Mouse (Mus musculus) midbrain, embryonic 16.5 days (tissue): Measurements from ENCODE around the gene Gm6337. TPM values are rescaled to one million over a fixed set of nuclear protein-coding genes. Genes with fewer than 3 reads are reported as not detected.
"Not testable (repeated sequence)": the region's sequence is repeated elsewhere in the genome, so short reads cannot be mapped to it uniquely, and the experiment has no call there.

Experiments used
- ATAC-seq: fragments of 200-750 bp; cut with Nextera tagmentation; 2 replicates; pipeline ENCODE4 v1.8.0; 2017; ENCODE audit warnings: moderate TSS enrichment
- H3K27ac ChIP-seq: fragments of 300-500 bp; sonication (generic); 2 replicates; pipeline ENCODE4 v1.5.1; 2014; ENCODE audit warnings: mild to moderate bottlenecking, low read length, mixed read lengths
- H3K27me3 ChIP-seq: fragments of 300-500 bp; sonication (generic); 2 replicates; pipeline ENCODE4 v1.6.1; 2014; ENCODE audit warnings: low read depth, low read length, mixed read lengths; ENCODE audit not compliant: control insufficient read depth, insufficient read depth
- H3K36me3 ChIP-seq: fragments of 300-500 bp; sonication (generic); 2 replicates; pipeline ENCODE4 v1.6.1; 2014; ENCODE audit warnings: mild to moderate bottlenecking, low read length, moderate library complexity, mixed read lengths; ENCODE audit not compliant: control insufficient read depth, insufficient read depth
- H3K4me1 ChIP-seq: fragments of 300-500 bp; sonication (generic); 2 replicates; pipeline ENCODE4 v1.6.1; 2014; ENCODE audit warnings: mild to moderate bottlenecking, low read length, mixed read lengths; ENCODE audit not compliant: control insufficient read depth, insufficient read depth
- H3K4me2 ChIP-seq: fragments of 300-500 bp; sonication (generic); 2 replicates; pipeline ENCODE4 v1.6.1; 2014; ENCODE audit warnings: mild to moderate bottlenecking, low read length, mixed read lengths
- H3K4me3 ChIP-seq: fragments of 300-500 bp; sonication (generic); 2 replicates; pipeline ENCODE4 v1.5.1; 2014; ENCODE audit warnings: low read depth, mild to moderate bottlenecking, low read length, moderate library complexity, mixed read lengths
- H3K9ac ChIP-seq: fragments of 300-500 bp; sonication (generic); 2 replicates; pipeline ENCODE4 v1.6.1; 2014; ENCODE audit warnings: low read depth, low read length, mixed read lengths
- H3K9me3 ChIP-seq: fragments of 300-500 bp; sonication (generic); replicated peaks from 2 replicates; pipeline ENCODE4 v1.6.1; 2014; ENCODE audit warnings: mild to moderate bottlenecking, low read length, mixed read lengths; ENCODE audit not compliant: control insufficient read depth, poor library complexity, severe bottlenecking
- WGBS: fragments of 180-500 bp; shearing (Covaris S2); extraction: QIAGEN DNeasy Blood & Tissue Kit; methylation state at CpG from one replicate; pipeline ENCODE4 v1.1.7; 2014; 5-methylcytosine and 5-hydroxymethylcytosine counted together
- polyA plus RNA-seq: library from polyadenylated mRNA; unstranded; fragments of >200 nt; fragmentation: Nextera tagmentation; extraction: Ambion mirVana; gene quantifications from 2 replicates; pipeline ENCODE4 v1.2.1, GENCODE M21; 2015

The Gm6337 gene
- polyA plus RNA-seq, result not detected in 2 replicates

- H3K4me3 ChIP-seq, H3K9ac ChIP-seq, H3K27me3 ChIP-seq, H3K36me3 ChIP-seq, H3K4me1 ChIP-seq, ATAC-seq, H3K9me3 ChIP-seq, H3K4me2 ChIP-seq, H3K27ac ChIP-seq: not testable (repeated sequence)
- 83% methylated on average over 3 of the region's 4 CpGs for WGBS
Measured at GRCm38 (mm10) chr14:6058167-6058566, at the start of gene Gm6337. Gm6337 (minus strand) TSS chr14:6058267.

- H3K9ac ChIP-seq, H3K27ac ChIP-seq, ATAC-seq, H3K9me3 ChIP-seq, H3K4me1 ChIP-seq, H3K27me3 ChIP-seq, H3K36me3 ChIP-seq: not testable (repeated sequence)
- peak overlapping the region; percentile 46 for H3K4me2 ChIP-seq
- peak overlapping the region; percentile 39 for H3K4me3 ChIP-seq
- 18% methylated on average over 8 of the region's 9 CpGs for WGBS
Measured at GRCm38 (mm10) chr14:6107500-6107899, 49.4 kb upstream of the Gm6337 start.

- not testable (repeated sequence) for H3K27me3 ChIP-seq, H3K4me1 ChIP-seq, H3K27ac ChIP-seq, H3K4me3 ChIP-seq, H3K9me3 ChIP-seq, H3K36me3 ChIP-seq, ATAC-seq, H3K9ac ChIP-seq, H3K4me2 ChIP-seq
- whole genome bisulfite sequencing, result 83% methylated on average over 2 of the region's 3 CpGs
Measured at GRCm38 (mm10) chr14:6093842-6094241, 35.8 kb upstream of the Gm6337 start, which contains the start of gene Gm8206. Gm8206 (minus strand) TSS chr14:6093942.

Other genes with a start within 250 kb of the Gm6337 start
- gene Gm3424, start 227.9 kb downstream of the Gm6337 start, polyA plus RNA-seq, result not detected in 2 replicates
- gene Gm8237, start 177.9 kb downstream of the Gm6337 start, polyA plus RNA-seq, result 1.3 and 1.5 TPM in 2 replicates
- 4.6 and 5.0 TPM in 2 replicates for gene Gm3248, start 96.5 kb downstream of the Gm6337 start, polyA plus RNA-seq
- gene Gm3453, start 79.1 kb downstream of the Gm6337 start, polyA plus RNA-seq, result 0.13 TPM in 1 of 2 replicates, not detected in the other
- 3.9 and 7.0 TPM in 2 replicates for gene Gm8206, start 35.7 kb upstream of the Gm6337 start, polyA plus RNA-seq
- 5.9 and 6.3 TPM in 2 replicates for gene Gm3468, start 50.4 kb upstream of the Gm6337 start, polyA plus RNA-seq
- gene Gm3476, start 67.5 kb upstream of the Gm6337 start, polyA plus RNA-seq, result not detected in 2 replicates
- not detected in 2 replicates for gene Gm21560, start 161.0 kb upstream of the Gm6337 start, polyA plus RNA-seq
- 10.4 and 12.1 TPM in 2 replicates for gene Gm3411, start 229.0 kb upstream of the Gm6337 start, polyA plus RNA-seq
- gene Gm21103, start 246.6 kb upstream of the Gm6337 start, polyA plus RNA-seq, result not detected in 2 replicates